Mouse (Mus musculus) ES-E14 (cell line): ENCODE data around the gene Ube2o.

ENCODE experiments used
- HCFC1 ChIP-seq: IDR thresholded peaks from 2 replicates; pipeline ENCODE4 v1.6.1; 2012; ENCODE audit warnings: low read length, inconsistent platforms, borderline replicate concordance; ENCODE audit not compliant: insufficient read depth
- ZC3H11A ChIP-seq: IDR thresholded peaks from 2 replicates; pipeline ENCODE4 v1.6.1; 2012; ENCODE audit warnings: low read depth, mild to moderate bottlenecking, inconsistent platforms, low read length, borderline replicate concordance

DNA sequence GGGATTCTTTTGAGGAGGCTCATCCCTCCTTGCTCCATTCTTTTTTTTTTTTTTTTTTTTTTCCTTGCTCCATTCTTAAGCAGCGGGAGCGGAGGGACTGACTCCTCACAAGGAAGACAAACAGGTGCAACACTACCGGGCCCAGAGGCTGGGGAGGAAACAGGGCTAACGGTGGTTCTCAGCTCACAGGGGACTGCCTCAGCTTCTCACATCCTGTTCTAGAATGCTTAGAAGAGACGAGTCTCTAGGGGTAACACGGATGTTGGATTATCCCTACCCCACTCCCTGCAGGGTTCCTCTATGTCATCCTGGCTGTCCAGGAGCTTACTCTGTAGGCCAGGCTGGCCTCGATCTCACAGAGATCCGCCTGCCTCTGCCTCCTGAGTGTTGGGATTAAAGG is 8.3 kb upstream of the Ube2o start:
- TF ChIP-seq HCFC1: no peak
- no peak for TF ChIP-seq ZC3H11A
